Mouse (Mus musculus) limb, embryonic 14.5 days (tissue): ENCODE data around the gene Tm4sf20. TPM values are rescaled to one million over a fixed set of nuclear protein-coding genes. Genes with fewer than 3 reads are reported as not detected.

Experiments used
- ATAC-seq: fragments of 200-750 bp; cut with Nextera tagmentation; 2 replicates; pipeline ENCODE4 v1.8.0; 2017; ENCODE audit warnings: low read depth, moderate number of reproducible peaks, moderate TSS enrichment; ENCODE audit not compliant: low FRiP score
- DNase-seq: peaks from one replicate; pipeline ENCODE4 v3.0.0-alpha.2; 2015; ENCODE audit warnings: low spot score
- H3K27ac ChIP-seq: fragments of 300-500 bp; sonication (generic); replicated peaks from 2 replicates; pipeline ENCODE4 v1.5.1; 2014; ENCODE audit warnings: low read depth, mild to moderate bottlenecking, low read length, moderate library complexity, mixed read lengths
- H3K27me3 ChIP-seq: fragments of 300-500 bp; sonication (generic); 2 replicates; pipeline ENCODE4 v1.6.1; 2014; ENCODE audit warnings: low read length, mixed read lengths; ENCODE audit not compliant: control insufficient read depth, insufficient read depth
- H3K36me3 ChIP-seq: fragments of 300-500 bp; sonication (generic); 2 replicates; pipeline ENCODE4 v1.6.1; 2014; ENCODE audit warnings: mild to moderate bottlenecking, low read length, moderate library complexity, mixed read lengths; ENCODE audit not compliant: control insufficient read depth, insufficient read depth
- H3K4me1 ChIP-seq: fragments of 300-500 bp; sonication (generic); 2 replicates; pipeline ENCODE4 v1.6.1; 2014; ENCODE audit warnings: antibody characterized with exemption, low read length, mixed read lengths; ENCODE audit not compliant: control insufficient read depth, insufficient read depth
- H3K4me2 ChIP-seq: fragments of 300-500 bp; sonication (generic); replicated peaks from 2 replicates; pipeline ENCODE4 v1.6.1; 2014; ENCODE audit warnings: low read depth, mild to moderate bottlenecking, low read length, moderate library complexity; ENCODE audit not compliant: severe bottlenecking
- H3K4me3 ChIP-seq: fragments of 300-500 bp; sonication (generic); replicated peaks from 2 replicates; pipeline ENCODE4 v1.5.1; 2014; ENCODE audit warnings: low read length
- H3K9ac ChIP-seq: fragments of 300-500 bp; sonication (generic); 2 replicates; pipeline ENCODE4 v1.6.1; 2014; ENCODE audit warnings: mild to moderate bottlenecking, low read depth, low read length, moderate library complexity; ENCODE audit not compliant: severe bottlenecking
- H3K9me3 ChIP-seq: fragments of 300-500 bp; sonication (generic); 2 replicates; pipeline ENCODE4 v1.6.1; 2016; ENCODE audit warnings: low read length; ENCODE audit not compliant: control insufficient read depth
- POLR2A ChIP-seq: fragments of 200-500 bp; IDR thresholded peaks from 2 replicates; pipeline ENCODE4 v1.8.0; 2012; ENCODE audit warnings: inconsistent platforms, mild to moderate bottlenecking, moderate library complexity, borderline replicate concordance; ENCODE audit not compliant: insufficient read depth, insufficient read length; ENCODE audit errors: extremely low read depth
- WGBS: fragments of 180-500 bp; shearing (Covaris S2); extraction: QIAGEN DNeasy Blood & Tissue Kit; methylation state at CpG from one replicate; pipeline ENCODE4 v1.1.7; 2014; 5-methylcytosine and 5-hydroxymethylcytosine counted together
- polyA plus RNA-seq, 2 experiments: library from polyadenylated mRNA; depleted of rRNA in 1 of 2; stranded (reverse) in 1 of 2; unstranded in 1 of 2; fragments of >200 nt; fragmentation: Nextera tagmentation in 1 of 2; extraction: Ambion mirVana in 1 of 2; gene quantifications; 2 replicates each; pipeline versions ENCODE4 v1.2.1 to v1.2.3; 2012 to 2014

The Tm4sf20 gene
- polyA plus RNA-seq (2012; rRNA removed) (not detected in 2 replicates), polyA plus RNA-seq (2014; fragmentation: Nextera tagmentation; extraction: Ambion mirVana) (not detected in 2 replicates)

DNA sequence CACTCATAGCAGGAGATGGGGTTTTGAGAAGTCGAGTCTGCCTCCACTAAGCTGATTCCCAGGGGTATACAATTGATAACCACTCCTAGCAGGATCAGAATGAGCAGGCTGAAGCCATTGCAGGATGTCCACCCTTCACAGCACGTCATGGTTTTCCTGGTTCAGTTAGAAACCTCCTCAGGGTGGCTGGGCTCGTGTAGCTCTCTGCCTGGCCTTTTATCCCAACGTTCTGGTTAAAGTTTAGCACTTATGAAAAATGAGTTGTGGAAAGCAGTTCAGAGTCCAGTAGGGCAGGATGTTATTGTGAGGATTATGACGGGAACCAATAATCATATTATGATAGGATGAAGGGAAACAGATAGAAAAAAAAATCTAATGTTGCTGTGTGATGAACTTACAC, at the start of gene Tm4sf20:
Tm4sf20 (minus strand) TSS at position 193 of the 400 bp plus-strand sequence.
- Histone ChIP-seq H3K9ac (no peak within 1 kb of the TSS), H3K4me1 (no peaks in the 10 kb centered on the region), H3K27ac (no peak within 1 kb of the TSS), H3K4me2 (no peak within 1 kb of the TSS), H3K27me3 (no peaks in the 10 kb centered on the region), H3K36me3 (no peaks in the 10 kb centered on the region), H3K9me3 (no peaks in the 10 kb centered on the region), H3K4me3 (no peak within 1 kb of the TSS)
- 77% methylated on average over 5 of the region's 5 CpGs for WGBS
- no peak for ATAC-seq
- DNase-seq = no peak
- no peak for TF ChIP-seq POLR2A

DNA sequence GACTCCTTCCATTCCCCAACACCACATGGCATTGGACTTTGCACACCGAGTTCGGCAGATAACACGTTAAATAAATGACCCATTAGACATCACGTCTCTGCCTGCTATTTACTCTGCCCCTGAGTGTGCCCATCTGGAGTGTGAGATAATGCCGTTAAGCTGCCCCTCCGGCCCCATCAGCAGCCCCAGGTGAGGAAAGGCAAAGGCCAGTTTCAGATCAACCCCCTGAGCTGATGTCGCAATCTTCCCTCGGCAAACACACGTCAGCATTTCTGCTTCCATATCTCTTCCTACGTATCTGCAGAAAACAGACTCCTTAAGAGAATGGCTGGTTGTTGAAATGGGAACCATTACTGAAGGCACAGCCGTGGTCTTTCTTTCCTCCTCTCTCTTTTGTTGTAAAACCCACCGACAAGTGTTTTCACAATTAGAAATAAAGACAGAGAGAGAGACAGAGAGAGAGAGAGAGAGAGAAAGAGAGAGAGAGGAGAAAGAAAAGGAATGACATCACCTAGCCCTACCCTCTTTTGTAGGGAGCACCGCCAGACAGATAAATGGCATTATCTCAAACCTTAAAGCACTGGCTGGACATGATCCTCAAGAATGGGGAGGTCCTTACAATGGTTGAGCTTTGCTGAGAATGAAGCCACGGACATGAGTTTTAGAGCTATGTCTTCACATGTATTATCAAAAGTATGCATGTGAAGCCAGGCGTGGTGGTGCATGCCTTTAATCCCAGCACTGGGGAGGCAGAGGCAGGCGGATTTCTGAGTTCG, 47.9 kb upstream of the Tm4sf20 start:
- H3K4me1 ChIP-seq = peaks cover 8% of the 10 kb centered on the region; the same call in 1 of the 2 replicates
- no peaks in the 10 kb centered on the region for H3K36me3 ChIP-seq
- no peak overlapping the region for H3K27ac ChIP-seq
- ATAC-seq (no peak), DNase-seq (no peak)
- H3K4me3 ChIP-seq = no peak overlapping the region
- no peak for TF ChIP-seq POLR2A
- H3K9me3 ChIP-seq = no peaks in the 10 kb centered on the region
- H3K27me3 ChIP-seq = no peaks in the 10 kb centered on the region
- no peak overlapping the region for H3K4me2 ChIP-seq
- H3K9ac ChIP-seq = no peak overlapping the region
- WGBS = 74% methylated on average over 17 of the region's 17 CpGs

DNA sequence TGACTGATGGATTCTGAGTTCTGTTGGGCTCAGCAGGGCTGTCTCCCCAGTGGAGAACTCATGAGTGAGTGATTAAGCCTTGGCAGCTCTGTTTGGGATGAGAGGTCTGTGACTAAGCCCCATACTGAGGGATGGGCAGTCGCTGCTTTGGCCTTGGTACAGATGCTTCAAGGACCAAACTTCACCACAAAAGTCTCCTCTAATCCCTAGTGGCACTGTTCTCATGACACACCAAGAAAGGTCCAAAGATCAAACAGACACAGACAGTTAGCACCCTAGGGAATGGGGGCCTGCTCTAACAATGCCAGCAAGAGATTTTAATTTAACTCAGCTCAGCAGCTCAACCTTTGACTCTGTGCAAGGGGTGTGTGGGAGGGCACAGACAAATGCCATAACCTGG, 43.5 kb upstream of the Tm4sf20 start:
- Histone ChIP-seq H3K4me1 (no peaks in the 10 kb centered on the region), H3K36me3 (no peaks in the 10 kb centered on the region), H3K4me3 (no peak overlapping the region), H3K27ac (no peak overlapping the region), H3K27me3 (no peaks in the 10 kb centered on the region), H3K9me3 (no peaks in the 10 kb centered on the region), H3K9ac (no peak overlapping the region), H3K4me2 (no peak overlapping the region)
- TF ChIP-seq POLR2A = no peak
- no peak for DNase-seq
- ATAC-seq = no peak
- 100% methylated on average over 1 of the region's 1 CpGs for WGBS

GRCm38 (mm10) chr1:82808564-82808963, 40.3 kb upstream of the Tm4sf20 start:
- DNase-seq (peak; percentile 32), ATAC-seq (no peak)
- Histone ChIP-seq H3K9me3 (no peaks in the 10 kb centered on the region), H3K27ac (no peak overlapping the region), H3K4me2 (no peak overlapping the region), H3K4me3 (no peak overlapping the region), H3K27me3 (no peaks in the 10 kb centered on the region), H3K4me1 (no peaks in the 10 kb centered on the region), H3K9ac (no peak overlapping the region), H3K36me3 (no peaks in the 10 kb centered on the region)
- no peak for TF ChIP-seq POLR2A
- WGBS = 40% methylated on average over 3 of the region's 3 CpGs

- ATAC-seq (no peak), DNase-seq (no peak)
- no peaks in the 10 kb centered on the region for H3K27me3 ChIP-seq
- no peak overlapping the region for H3K4me2 ChIP-seq
- H3K36me3 ChIP-seq = no peaks in the 10 kb centered on the region
- no peak overlapping the region for H3K4me3 ChIP-seq
- no peaks in the 10 kb centered on the region for H3K9me3 ChIP-seq
- 80% methylated on average over 7 of the region's 7 CpGs for WGBS
- TF ChIP-seq POLR2A = no peak
- no peak overlapping the region for H3K9ac ChIP-seq
- no peaks in the 10 kb centered on the region for H3K4me1 ChIP-seq
- H3K27ac ChIP-seq = no peak overlapping the region
Observed at GRCm38 (mm10) chr1:82807206-82807605, 38.9 kb upstream of the Tm4sf20 start.
